Mouse (Mus musculus) neural tube, postnatal 0 days (tissue): ENCODE measurements around the gene Terf2ip. TPM values are rescaled to one million over a fixed set of nuclear protein-coding genes. Genes with fewer than 3 reads are reported as not detected.

Experiments used
- polyA plus RNA-seq: library from polyadenylated mRNA; unstranded; fragments of >200 nt; fragmentation: Nextera tagmentation; extraction: Ambion mirVana; gene quantifications from 2 replicates; pipeline ENCODE4 v1.2.1, GENCODE M21; 2015

The Terf2ip gene
- 49.5 and 55.6 TPM in 2 replicates for polyA plus RNA-seq

GRCm38 (mm10) chr8:112010997-112011815 is at the start of gene Terf2ip, which contains the start of gene Kars:
Gene Terf2ip (plus strand): TSS chr8:112011398.
Gene Kars (minus strand): TSS chr8:112011323.

DNA sequence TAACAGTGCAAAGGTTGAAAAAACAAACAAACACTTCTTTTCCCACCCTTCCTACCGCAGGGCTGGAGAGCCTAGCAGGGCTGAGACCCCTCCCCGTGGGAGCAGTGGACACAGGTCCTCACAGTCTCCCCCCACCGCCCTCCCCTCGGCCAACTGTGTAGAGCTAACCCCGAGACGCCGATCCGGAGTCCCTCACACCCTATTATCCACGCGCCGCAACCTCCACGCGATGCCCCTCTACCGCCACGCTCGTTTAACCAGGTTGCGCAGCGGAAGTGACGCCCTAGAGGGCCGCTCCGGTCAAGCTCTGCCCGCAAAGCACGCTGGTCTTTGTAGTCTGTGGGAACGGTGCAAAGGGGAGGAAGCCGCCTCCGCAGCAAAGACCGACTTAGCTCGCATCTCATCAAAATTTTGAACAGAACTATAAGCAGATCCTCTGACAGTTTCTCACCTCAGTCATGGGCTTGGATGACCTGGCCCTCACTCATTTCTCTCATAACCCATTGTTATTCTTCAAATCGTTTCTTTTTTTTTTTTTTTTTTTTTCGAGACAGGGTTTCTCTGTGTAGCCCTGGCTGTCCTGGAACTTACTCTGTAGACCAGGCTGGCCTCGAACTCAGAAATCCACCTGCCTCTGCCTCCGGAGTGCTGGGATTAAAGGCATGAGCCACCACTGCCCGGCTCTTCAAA is 19.0 kb upstream of the Terf2ip start, which contains the start of gene Adat1:
Gene Adat1 (minus strand): TSS at position 290 of the 690 bp plus-strand sequence.

GRCm38 (mm10) chr8:112014936-112015335 is 3.7 kb downstream of the Terf2ip start, which contains the start of gene Gm6793:
Gene Gm6793 (minus strand): TSS chr8:112015036.

Other genes with a start within 250 kb of the Terf2ip start
- gene Cfdp1, start 157.1 kb upstream of the Terf2ip start, polyA plus RNA-seq, result 144 and 161 TPM in 2 replicates
- gene Tmem170, start 134.6 kb upstream of the Terf2ip start, polyA plus RNA-seq, result 3.9 and 4.1 TPM in 2 replicates
- 3.0 and 3.6 TPM in 2 replicates for gene Chst5, start 101.0 kb upstream of the Terf2ip start, polyA plus RNA-seq
- gene Tmem231, start 77.5 kb upstream of the Terf2ip start, polyA plus RNA-seq, result 13.2 and 14.0 TPM in 2 replicates
- gene Gabarapl2, start 70.7 kb upstream of the Terf2ip start, polyA plus RNA-seq, result 467 and 482 TPM in 2 replicates
- 4.7 and 6.2 TPM in 2 replicates for gene Adat1, start 19.1 kb upstream of the Terf2ip start, polyA plus RNA-seq
- gene Kars, start 75 bp upstream of the Terf2ip start, polyA plus RNA-seq, result 141 and 157 TPM in 2 replicates
- 0.23 and 0.72 TPM in 2 replicates for gene Gm6793, start 3.6 kb downstream of the Terf2ip start, polyA plus RNA-seq